Mouse (Mus musculus) cerebellum, postnatal 10 days (tissue): ENCODE measurements around the gene Btbd35f20.
"Not testable (repeated sequence)": the region's sequence is repeated elsewhere in the genome, so short reads cannot be mapped to it uniquely, and the experiment has no call there.

Source experiments
- DNase-seq, 2 experiments: peaks; one replicate each; pipeline ENCODE4 v3.0.0; 2021; ENCODE audit warnings: mixed read lengths in 2 of 2

Btbd35f20 gene

GRCm38 (mm10) chrX:4291145-4291544, at the start of gene Btbd35f20:
Btbd35f20 (minus strand) TSS chrX:4291245.
- not testable (repeated sequence) for DNase-seq
